Mouse (Mus musculus): ENCODE measurements around the gene Gm9844. TPM values are rescaled to one million over a fixed set of nuclear protein-coding genes. Genes with fewer than 3 reads are reported as not detected.

Gm9844 gene
- total RNA-seq (2012; rRNA removed) (0.54 TPM in 1 of 2 replicates, not detected in the other), polyA plus RNA-seq (2012; ENCODE audit: insufficient read depth in 1 of 2, insufficient read length in 2 of 2, low read depth in 1 of 2, low replicate concordance in 2 of 2, missing spikeins in 1 of 2) (under 1 TPM in 1 of 2 experiments, not detected in 1; 0.95 TPM)

GRCm38 (mm10) chr7:24861913-24862312 is at the start of gene Gm9844:
TSS of gene Gm9844 (plus strand) at chr7:24862213.
- TF ChIP-seq MYB (IDR thresholded peaks at IDR 0.05; ENCODE audit: low read depth, low read length) (no peak), MAZ (IDR thresholded peaks at IDR 0.05; ENCODE audit: low read depth, low read length) (no peak), CTCF (IDR thresholded peaks at IDR 0.05 in 2 of 3, conservative IDR thresholded peaks at IDR 0.05 in 1 of 3; ENCODE audit: control insufficient read depth in 1 of 3, insufficient read depth in 1 of 3, low read depth in 2 of 3, low read length in 3 of 3, poor library complexity in 1 of 3, severe bottlenecking in 1 of 3) (no peak), ZKSCAN1 (IDR thresholded peaks at IDR 0.05; ENCODE audit: low read depth, low read length) (no peak), BHLHE40 (IDR thresholded peaks at IDR 0.05; ENCODE audit: borderline replicate concordance, low read depth, low read length) (no peak), TCF12 (IDR thresholded peaks at IDR 0.05; ENCODE audit: low read depth, low read length) (no peak), MAX (IDR thresholded peaks at IDR 0.05; ENCODE audit: low read length) (no peak), GABPA (IDR thresholded peaks at IDR 0.05; ENCODE audit: low read depth, low read length) (no peak)
- no peak within 1 kb of the TSS for H3K9ac ChIP-seq (ENCODE audit: control insufficient read depth, low read depth, low read length, poor library complexity, severe bottlenecking)
- no peaks in the 10 kb centered on the region for H3K36me3 ChIP-seq (ENCODE audit: control insufficient read depth in 1 of 2, insufficient read depth in 2 of 2, low read length in 2 of 2)
- no peak for DNase-seq (ENCODE audit: low read depth, low spot score)
- no peaks in the 10 kb centered on the region for H3K9me3 ChIP-seq (replicated peaks; ENCODE audit: insufficient read depth, low read length)
- H3K27ac ChIP-seq (ENCODE audit: control insufficient read depth, low read depth, low read length) = no peak within 1 kb of the TSS
- no peak within 1 kb of the TSS for H3K4me3 ChIP-seq (ENCODE audit: control insufficient read depth in 1 of 2, insufficient read depth in 1 of 2, low read depth in 2 of 2, low read length in 2 of 2)
- no peaks in the 10 kb centered on the region for H3K79me2 ChIP-seq (ENCODE audit: control insufficient read depth, insufficient read depth, low read length, poor library complexity)
- H3K4me1 ChIP-seq (ENCODE audit: control insufficient read depth in 1 of 2, insufficient read depth in 2 of 2, low read length in 2 of 2) = no peaks in the 10 kb centered on the region
- peaks cover 0 to 5% of the 10 kb centered on the region in 2 experiments; a peak in 3 of 4 replicates for H3K27me3 ChIP-seq (ENCODE audit: control insufficient read depth in 1 of 2, insufficient read depth in 2 of 2, low read length in 2 of 2)

- Histone ChIP-seq H3K4me1 (ENCODE audit: control insufficient read depth in 1 of 2, insufficient read depth in 2 of 2, low read length in 2 of 2) (no peaks in the 10 kb centered on the region), H3K36me3 (ENCODE audit: control insufficient read depth in 1 of 2, insufficient read depth in 2 of 2, low read length in 2 of 2) (no peaks in the 10 kb centered on the region), H3K27me3 (ENCODE audit: control insufficient read depth in 1 of 2, insufficient read depth in 2 of 2, low read length in 2 of 2) (no peaks in the 10 kb centered on the region), H3K9me3 (replicated peaks; ENCODE audit: insufficient read depth, low read length) (no peaks in the 10 kb centered on the region), H3K79me2 (ENCODE audit: control insufficient read depth, insufficient read depth, low read length, poor library complexity) (no peaks in the 10 kb centered on the region), H3K27ac (ENCODE audit: control insufficient read depth, low read depth, low read length) (no peak overlapping the region), H3K4me3 (ENCODE audit: control insufficient read depth in 1 of 2, insufficient read depth in 1 of 2, low read depth in 2 of 2, low read length in 2 of 2) (no peak overlapping the region), H3K9ac (ENCODE audit: control insufficient read depth, low read depth, low read length, poor library complexity, severe bottlenecking) (no peak overlapping the region)
- peak; percentile 76 for DNase-seq (ENCODE audit: low read depth, low spot score)
- TF ChIP-seq RCOR1 (IDR thresholded peaks at IDR 0.05; ENCODE audit: low read depth, low read length) (no peak), TBP (IDR thresholded peaks at IDR 0.05; ENCODE audit: low read depth, low read length) (no peak), ETS1 (IDR thresholded peaks at IDR 0.05; ENCODE audit: low read depth, low read length) (no peak), MEF2A (IDR thresholded peaks at IDR 0.05; ENCODE audit: extremely low read depth, insufficient replicate concordance, low read depth, low read length, poor library complexity, severe bottlenecking) (no peak), ZNF384 (IDR thresholded peaks at IDR 0.05; ENCODE audit: low read depth, low read length) (no peak), ZKSCAN1 (IDR thresholded peaks at IDR 0.05; ENCODE audit: low read depth, low read length) (no peak), POLR2AphosphoS5 (IDR thresholded peaks at IDR 0.05; ENCODE audit: borderline replicate concordance, low read depth, low read length) (no peak), BHLHE40 (IDR thresholded peaks at IDR 0.05; ENCODE audit: borderline replicate concordance, low read depth, low read length) (peak; percentile 67; the same call in 1 of the 2 replicates), GABPA (IDR thresholded peaks at IDR 0.05; ENCODE audit: low read depth, low read length) (no peak), ZMIZ1 (IDR thresholded peaks at IDR 0.05; ENCODE audit: low read depth, low read length) (no peak), CTCF (IDR thresholded peaks at IDR 0.05 in 2 of 3, conservative IDR thresholded peaks at IDR 0.05 in 1 of 3; ENCODE audit: control insufficient read depth in 1 of 3, insufficient read depth in 1 of 3, low read depth in 2 of 3, low read length in 3 of 3, poor library complexity in 1 of 3, severe bottlenecking in 1 of 3) (peak; percentile 89 to 97 (median 95)), POLR2A (IDR thresholded peaks at IDR 0.05; ENCODE audit: control insufficient read depth in 1 of 2, insufficient read depth in 1 of 2, low read depth in 1 of 2, low read length in 2 of 2, poor library complexity in 1 of 2) (no peak), E2F4 (IDR thresholded peaks at IDR 0.05; ENCODE audit: borderline replicate concordance, low read depth, low read length) (no peak), MYB (IDR thresholded peaks at IDR 0.05; ENCODE audit: low read depth, low read length) (no peak), SIN3A (IDR thresholded peaks at IDR 0.05; ENCODE audit: low read length) (no peak), ZC3H11A (IDR thresholded peaks at IDR 0.05; ENCODE audit: low read depth, low read length) (peak; percentile 87), USF2 (IDR thresholded peaks at IDR 0.05; ENCODE audit: borderline replicate concordance in 1 of 2, insufficient read depth in 1 of 2, low read depth in 1 of 2, low read length in 2 of 2) (no peak), NRF1 (IDR thresholded peaks at IDR 0.05; ENCODE audit: insufficient read depth, low read depth, low read length, poor library complexity, severe bottlenecking) (no peak), RAD21 (IDR thresholded peaks at IDR 0.05; ENCODE audit: low read depth, low read length) (peak; percentile 95), SMC3 (IDR thresholded peaks at IDR 0.05; ENCODE audit: low read depth, low read length) (peak; percentile 91), MAX (IDR thresholded peaks at IDR 0.05; ENCODE audit: low read length) (no peak), UBTF (IDR thresholded peaks at IDR 0.05; ENCODE audit: borderline replicate concordance, insufficient read depth, low read depth, low read length) (no peak), EP300 (IDR thresholded peaks at IDR 0.05; ENCODE audit: low read depth in 1 of 2, low read length in 2 of 2) (no peak), GATA1 (IDR thresholded peaks at IDR 0.05; ENCODE audit: low read depth, low read length) (peak; percentile 24; the same call in 1 of the 2 replicates), POLR2AphosphoS2 (IDR thresholded peaks at IDR 0.05; ENCODE audit: low read length) (no peak), USF1 (IDR thresholded peaks at IDR 0.05; ENCODE audit: low read depth, low read length) (0 out of 2 replicates have a peak, but pooled peaks have one; percentile 22), HCFC1 (IDR thresholded peaks at IDR 0.05; ENCODE audit: low read depth, low read length) (no peak)
Observed at GRCm38 (mm10) chr7:24817502-24817901, 44.5 kb upstream of the Gm9844 start.
